Mouse (Mus musculus) adrenal gland, postnatal 36 days (tissue): ENCODE measurements at regions not wholly inside any gene's neighbourhood (a gene's known extent, or its start where the extent isn't known, plus 50 kb on each side); places are given as distances from the start of the nearest gene placed in this dataset.

Experiments used
- DNase-seq, 2 experiments: peaks; one replicate each; pipeline ENCODE4 v3.0.0; 2021; ENCODE audit warnings: mixed read lengths in 1 of 2

DNA sequence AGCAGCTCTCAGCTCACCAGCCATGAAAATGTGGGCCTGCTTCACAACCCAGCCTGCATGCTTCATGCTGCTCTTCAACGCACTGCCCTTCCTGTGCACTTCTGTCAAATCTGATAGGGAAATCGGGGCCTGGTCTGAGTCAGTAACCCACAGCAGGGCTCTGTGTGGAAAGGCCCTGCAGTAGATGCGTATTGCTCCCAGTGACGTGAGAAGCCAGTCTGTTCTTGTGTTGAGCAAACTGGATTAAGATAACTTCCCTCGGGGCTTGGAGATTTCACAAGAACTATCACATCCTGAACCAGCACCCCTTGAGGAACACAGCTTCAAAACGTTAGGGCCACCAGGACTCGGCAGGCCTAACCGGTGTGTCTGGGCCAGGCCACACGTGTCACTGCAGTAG is 106.5 kb upstream of the Klf14 start:
- DNase-seq = no peak

DNA sequence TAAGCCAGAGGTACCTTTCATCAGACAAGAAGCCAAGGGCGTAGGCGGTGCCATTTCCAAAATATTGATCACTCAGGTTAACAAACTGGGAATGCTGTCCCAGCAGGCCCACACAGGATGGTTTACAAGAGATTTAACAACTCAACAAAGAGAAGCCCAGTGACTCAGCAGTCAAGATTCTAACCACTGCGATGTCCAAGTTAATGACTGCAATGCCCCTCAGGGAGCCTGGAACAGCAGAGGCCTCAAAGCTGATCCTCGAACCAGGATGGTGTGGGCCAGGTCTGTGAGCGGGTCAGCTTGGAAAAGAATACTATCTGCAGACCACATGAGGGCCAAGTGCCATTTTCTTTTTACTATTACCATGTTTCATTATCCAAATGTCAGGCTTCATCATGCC is 108.0 kb upstream of the Klf14 start:
- DNase-seq = no peak

DNA sequence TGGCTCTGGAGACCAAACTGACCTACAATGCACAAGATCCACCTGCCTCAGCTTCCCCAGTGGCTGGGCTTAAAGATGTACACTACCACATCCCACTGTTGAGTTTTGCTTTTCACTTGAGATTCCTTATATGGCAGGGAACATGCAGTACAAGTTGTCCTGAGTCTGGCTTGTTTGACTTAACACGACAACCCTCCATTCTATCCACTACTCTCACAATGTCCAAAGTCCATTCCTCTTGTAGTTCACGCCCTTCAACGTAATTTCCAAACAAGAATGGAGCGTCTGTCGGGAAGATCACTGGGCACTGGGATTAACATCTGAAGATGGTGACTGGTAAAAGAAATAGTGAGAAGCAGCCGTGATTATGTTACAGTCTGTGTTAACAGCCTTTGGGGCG is 108.6 kb upstream of the Klf14 start:
- DNase-seq = no peak

DNA sequence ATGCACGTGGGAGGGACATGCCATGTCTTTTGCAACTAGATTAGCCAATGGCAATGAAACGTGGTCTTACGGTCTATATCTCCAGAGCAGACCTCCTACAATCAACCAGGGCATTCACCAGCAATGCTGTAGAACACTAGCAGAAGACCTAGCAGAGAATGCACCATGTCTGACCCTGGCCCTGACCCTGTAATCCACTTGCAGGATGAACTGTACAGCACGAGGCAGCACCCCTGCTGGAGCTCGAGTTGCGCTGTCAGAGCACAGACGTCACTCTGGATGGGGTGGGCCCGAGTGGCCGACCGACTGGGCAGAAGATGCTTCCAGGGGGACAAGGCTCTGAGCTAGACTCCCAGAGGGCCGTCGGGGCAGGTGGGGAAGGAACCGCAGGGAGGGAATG is 110.4 kb upstream of the Klf14 start:
- peak in 1 of 2 experiments; percentile 27 for DNase-seq

DNA sequence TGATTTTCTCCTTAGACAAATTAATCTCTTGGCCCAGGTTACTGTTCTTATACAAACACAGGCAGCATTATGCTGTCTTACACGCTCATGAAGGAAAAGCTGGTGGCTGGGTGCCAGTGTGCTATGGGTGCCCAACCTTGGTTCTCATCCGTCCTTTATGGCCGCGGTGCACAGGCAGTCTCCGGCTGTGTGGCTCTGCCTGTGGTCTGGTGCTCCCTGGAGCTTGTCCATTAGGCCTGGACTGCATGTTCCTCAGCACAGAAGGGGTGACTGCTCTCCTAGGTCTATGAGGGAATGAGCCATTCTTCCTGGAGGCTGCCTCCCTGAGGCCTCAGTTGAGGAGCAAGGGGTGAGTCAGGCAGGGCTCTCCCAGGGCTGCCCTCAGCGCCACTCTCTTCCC is 111.7 kb upstream of the Klf14 start:
- peak; percentile 32 to 44 for DNase-seq

DNA sequence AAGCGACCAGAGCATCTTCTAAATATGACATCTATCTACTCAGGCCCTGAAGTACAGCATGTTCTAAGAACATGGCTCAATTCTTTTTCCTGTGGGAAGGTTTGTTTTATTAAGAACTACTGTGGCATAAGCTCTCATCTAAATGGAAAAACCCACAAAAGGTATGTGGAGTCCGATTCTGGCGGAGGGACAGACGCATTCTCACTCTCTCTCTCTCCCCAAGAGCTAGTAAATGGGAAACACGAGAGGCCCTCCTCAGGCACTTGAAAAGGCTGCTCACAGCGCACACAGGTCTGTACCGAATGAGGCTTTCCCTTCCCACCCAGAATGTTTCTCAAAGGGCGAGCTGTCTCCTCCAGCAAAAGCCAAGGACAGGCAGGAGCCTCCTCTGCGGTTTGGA is 112.1 kb upstream of the Klf14 start:
- no peak for DNase-seq

DNA sequence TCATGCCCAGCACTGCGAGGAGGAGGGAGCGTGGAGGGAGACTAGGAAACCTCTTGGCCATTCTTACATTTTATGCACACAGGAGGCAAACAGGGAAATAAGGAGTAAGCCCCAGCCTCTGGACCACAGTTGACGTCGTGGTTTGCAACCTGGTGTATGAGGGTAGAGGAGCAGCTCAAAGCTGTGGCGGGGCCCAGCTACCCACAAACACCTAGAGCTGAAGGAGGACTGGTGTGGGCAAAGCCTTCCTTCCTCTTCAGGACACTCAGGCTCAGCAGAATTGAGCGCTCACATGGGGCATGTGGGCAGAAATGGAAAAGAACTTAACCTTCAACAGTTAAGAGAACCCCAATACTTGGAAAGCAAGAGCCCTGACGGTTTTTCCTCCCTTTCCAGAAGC is 113.2 kb upstream of the Klf14 start:
- no peak for DNase-seq

DNA sequence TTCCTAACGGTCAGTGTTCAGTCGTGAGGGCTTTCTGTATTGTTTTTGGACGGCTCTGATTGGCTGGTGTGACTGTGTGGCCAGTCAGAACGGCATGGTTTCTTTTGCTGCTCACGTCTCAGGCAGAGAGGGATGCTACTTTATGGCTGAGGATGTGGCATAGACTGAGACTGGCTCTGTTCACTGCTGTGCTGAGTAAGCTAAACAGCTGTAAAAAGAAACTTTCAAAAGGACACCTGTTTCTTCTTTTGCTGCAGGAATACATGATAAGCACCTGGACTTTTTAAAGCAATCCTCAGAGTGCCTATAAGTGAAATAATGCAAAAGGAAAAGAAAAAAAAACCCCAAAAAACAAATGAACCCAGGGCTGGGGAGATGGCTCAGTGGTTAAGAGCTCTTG is 113.7 kb upstream of the Klf14 start:
- DNase-seq = no peak

DNA sequence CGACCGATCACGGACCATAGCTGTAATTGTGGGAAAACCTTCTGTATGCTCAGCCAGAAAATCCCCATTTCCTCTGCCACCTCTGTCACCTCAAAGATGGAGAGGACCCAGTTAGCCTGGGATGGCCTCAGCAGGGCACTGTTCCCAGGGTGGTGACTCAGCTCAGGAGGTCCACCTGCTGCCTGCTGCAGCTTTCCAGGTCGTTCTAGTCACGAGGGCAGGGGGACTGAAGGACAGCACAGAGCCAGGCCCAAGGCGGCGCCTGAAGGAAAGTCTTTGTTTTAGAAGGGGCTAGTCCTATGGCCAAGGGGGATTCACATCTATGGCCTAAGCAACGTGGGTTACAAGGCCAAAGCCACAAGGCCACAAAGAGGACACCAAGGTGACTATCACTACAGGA is 114.5 kb upstream of the Klf14 start:
- peak in 1 of 2 experiments; percentile 51 for DNase-seq

DNA sequence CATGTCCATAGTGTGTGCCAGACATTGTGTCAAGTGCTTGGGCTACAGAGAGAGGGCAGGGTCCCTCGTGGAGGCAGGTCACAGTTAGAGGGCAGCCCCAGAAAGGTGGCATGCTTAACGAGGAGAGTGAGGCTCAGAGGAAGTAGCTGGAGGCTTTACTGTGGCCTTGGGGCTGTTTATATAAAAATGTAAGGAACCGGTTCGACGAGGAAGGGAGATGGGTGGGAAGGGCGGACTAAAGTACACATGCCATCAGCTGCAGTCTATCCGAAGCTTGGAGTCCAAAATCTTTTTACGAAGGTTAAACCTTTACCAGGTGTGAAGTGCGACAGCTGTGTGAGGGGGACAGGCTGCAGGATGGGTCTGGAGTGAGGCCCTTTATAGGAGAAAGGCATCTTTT is 115.5 kb upstream of the Klf14 start:
- DNase-seq = no peak

DNA sequence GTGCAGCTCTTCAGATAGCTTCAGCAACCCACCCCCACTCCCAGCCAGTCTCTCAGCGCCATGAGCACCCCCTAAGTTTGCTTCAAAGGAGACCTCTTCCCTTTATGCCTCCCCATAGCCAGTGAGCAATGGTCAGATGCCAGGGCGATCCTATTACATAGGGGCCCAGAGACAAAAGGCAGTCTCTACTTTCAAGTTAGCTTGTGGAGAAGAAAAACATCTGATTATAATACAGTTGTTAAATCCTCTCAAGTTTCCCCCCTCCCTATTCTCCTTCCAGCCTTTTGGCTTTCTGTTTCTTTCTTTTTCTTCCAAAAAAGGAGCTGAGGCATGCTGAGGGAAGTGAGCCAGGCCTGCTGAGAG is 116.3 kb upstream of the Klf14 start:
- DNase-seq = no peak

DNA sequence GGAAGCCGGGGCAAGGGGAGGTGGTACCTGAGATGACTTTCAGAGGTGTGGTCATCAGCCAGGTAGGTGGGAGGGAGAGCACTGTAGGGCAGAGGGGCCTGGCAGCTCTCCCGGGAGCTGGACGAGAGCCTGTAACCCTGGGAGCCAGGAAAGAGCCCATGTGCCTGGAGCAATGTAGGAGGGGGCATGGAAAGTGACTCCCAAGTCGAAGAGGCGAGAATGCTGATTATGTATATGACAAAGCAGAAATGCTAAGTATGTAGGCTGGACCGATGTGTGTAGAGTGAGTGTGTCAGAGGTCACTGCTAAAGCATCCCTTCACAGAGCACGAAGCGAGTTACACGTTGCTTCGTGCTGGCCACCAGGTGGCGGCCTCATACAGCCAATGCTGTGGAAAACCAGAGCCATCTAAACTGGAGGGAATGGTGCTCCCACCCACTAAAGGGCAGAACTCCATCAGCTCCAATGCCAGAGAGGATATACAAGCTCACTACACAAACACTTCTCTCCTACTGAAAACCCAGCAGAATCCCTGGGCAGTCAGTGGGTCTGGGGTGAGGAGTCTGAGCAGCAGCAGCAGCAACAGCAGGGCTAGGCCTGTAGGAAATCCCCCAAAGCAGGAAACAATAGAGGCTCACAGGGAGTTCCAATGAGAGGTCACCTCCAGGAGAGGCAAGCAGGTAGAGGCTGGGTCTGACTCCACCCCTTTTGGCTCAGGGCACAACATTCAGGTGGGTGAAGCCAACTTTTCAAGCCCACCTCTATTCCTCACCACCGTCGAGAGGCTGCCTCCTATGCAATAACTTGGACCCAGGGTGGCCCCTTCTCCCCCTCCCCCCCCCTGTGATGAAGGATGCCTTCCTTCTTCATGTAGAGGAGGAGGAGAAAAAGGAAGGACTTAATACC is 116.9 kb upstream of the Klf14 start:
- DNase-seq = peak; percentile 79 to 82

DNA sequence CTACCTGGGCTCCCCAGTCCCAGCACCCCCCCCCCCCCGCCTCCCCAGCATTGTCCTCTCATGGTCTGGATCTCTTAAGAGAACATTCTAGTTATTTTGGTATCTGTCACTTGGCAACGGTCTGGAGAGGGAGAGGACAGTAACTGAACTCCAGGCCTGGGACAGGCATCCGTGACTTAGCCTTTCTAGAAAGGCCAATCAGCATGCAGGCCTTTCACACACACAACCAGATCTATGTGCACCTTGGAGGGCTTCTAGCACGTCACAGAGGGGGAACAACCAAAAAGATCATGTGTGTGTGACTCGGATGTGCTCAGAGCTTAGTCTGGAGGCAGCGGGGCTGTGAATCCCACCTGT is 117.6 kb upstream of the Klf14 start:
- DNase-seq = no peak

DNA sequence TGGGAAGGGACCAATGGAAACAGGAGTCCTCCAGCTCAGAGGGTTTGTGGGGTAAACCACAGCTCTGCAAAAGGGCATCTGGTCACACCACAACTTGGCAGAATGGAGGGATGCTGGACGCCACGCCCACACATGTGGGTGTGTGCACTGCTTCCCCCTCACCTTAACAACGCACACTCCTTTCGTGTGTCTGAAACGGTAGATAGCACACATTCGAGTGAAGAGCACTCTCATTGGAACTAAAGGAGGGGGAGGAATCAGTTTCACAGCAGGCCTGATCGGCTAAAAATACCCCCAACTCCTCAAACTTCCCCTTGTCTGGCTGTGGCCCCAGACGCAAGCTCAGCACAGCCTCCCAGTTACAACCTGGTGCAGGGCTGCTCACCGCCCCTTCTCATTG is 118.3 kb upstream of the Klf14 start:
- no peak for DNase-seq

DNA sequence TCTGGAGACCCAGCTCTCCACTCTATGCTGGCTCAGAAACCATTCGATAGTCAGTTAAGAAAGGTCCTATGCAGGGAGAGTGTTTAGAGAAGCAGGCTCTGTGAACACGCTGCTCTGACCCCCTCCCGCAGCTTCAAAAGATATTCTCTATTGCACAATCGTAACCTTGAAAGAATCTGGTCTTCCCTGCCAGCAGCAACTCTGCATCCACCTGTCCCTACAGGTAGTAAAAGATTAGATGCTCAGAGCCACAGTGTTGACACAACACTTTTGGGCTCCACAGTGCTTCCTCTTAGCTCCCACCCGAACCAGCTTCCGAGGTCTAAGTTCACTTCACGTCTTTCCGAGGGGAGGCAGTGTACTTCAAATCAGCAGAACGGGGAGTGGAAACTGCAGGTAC is 118.9 kb upstream of the Klf14 start:
- no peak for DNase-seq

DNA sequence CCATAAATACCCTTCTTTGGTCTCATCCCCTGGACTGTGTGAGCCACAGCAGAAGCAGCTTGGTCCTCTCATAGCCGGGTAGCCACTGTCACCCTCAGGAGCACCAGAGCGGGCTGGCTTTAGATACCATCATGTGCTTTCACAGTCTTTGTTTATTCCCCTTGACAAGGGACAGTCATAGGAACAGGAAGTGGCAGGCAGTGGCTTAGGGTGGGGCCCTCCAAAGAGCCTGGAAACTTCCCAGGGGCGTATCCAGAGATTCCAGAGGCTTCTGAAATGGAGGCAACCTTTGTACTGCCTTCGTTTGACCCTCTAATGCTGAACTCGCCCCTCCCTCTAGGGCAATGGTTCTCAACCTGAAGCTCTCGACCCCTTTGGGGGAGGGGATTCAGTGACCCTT is 119.5 kb upstream of the Klf14 start:
- DNase-seq = no peak

DNA sequence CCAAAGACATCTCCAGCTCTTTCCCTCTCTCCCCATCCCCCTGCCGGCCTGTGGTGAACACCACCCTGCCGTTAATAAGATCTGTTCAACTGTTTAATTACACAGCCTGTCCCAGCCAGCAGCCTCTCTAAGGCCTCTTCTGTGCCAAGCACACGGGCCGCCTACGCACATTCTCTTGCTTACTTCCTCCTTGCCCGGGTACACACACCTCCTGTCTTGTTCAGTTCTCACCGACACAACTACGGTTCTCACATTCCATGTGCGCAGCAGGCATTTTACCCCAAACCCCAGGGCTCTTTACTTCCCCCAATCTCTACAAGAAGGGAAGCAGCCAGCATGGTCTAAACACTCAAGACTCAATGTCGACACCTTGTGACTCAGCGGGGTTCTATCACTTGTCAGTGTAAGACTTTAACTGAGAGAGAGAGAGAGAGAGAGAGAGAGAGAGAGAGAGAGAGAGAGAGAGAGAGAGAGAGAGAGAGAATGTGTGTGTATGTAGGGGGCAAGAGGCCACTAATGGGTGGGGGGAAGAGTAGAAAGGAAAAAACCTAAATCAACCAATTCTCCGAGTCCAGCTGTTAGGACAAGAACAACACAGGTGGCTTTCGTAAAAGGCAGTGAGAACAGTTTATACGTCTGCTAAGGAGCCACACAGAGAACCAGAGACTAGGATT is 120.8 kb upstream of the Klf14 start:
- no peak for DNase-seq

DNA sequence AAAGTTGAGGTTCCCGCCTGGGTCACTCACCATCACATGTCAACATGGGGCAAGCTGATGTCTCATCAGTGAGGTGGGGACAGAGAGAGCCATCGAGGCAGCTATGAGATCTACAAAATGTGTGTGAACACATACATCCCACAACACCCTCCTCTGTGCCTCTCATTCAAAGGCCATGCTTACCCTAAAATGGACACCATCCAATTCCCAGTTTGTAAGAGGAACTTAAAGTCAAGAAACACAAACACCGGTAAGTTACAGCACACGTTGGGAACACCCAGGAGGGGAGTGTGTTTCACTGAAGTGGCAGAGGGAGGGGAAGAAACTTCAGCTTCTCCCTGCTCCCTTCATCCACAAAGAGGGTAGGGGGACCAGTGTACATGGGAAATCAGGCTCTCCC is 121.4 kb upstream of the Klf14 start:
- DNase-seq = no peak

DNA sequence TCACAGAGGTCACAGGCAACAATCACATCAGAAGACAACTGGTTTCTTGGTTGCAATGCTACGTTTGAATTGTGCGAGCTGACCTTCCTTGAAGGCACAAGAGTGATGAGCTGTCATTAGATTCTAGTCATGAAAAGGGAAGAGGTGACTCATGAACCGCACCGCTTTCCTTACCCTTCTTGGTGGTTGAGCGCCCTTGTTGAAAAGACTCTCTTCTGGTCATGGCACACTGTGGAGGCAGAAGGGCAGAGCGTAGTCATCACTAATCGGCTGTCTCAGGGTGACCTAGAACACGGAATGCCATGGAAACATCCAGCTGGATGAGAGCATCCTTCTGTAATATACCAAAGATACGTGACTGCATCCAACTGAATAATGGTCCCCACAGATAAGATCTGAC is 121.8 kb upstream of the Klf14 start:
- peak in 1 of 2 experiments; percentile 48 for DNase-seq

DNA sequence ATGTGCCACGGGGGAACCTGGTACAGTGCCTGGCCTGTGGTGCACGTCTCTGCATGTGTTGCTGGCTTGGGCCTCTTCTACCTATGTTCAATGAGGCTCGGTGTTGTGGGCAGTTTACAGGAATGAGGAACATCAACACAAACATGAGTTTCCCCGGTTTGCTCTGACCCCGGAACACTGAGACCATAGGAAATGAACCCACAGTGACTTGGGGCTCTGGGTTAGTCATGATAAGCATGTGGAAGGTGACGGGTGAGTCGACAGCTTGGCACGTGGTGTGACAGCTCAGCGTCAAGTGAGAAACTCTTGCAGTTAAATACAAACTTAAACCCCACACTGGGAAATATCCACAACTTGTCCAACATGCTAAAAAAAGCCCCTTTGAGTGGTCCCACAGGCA is 122.4 kb upstream of the Klf14 start:
- no peak for DNase-seq

DNA sequence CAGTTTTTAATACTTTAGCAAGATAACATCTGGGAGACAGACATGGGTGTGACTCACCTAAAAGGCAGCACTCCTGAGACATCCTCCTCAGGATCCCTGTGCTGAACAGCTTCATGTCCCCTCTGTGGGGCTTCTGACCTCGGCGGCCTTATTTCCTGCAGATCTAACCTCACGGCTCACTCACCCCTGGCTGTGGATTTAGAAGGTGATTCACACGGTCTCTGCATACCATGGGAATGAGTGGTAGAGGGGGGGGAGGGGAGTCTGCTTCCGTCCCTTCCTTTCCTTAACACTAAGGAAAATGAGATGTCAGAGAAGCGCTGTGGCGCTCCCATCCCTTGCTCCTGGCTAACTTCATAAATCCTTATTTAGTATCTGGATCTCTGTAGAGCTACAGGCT is 123.1 kb upstream of the Klf14 start:
- DNase-seq = peak; percentile 36 to 40

DNA sequence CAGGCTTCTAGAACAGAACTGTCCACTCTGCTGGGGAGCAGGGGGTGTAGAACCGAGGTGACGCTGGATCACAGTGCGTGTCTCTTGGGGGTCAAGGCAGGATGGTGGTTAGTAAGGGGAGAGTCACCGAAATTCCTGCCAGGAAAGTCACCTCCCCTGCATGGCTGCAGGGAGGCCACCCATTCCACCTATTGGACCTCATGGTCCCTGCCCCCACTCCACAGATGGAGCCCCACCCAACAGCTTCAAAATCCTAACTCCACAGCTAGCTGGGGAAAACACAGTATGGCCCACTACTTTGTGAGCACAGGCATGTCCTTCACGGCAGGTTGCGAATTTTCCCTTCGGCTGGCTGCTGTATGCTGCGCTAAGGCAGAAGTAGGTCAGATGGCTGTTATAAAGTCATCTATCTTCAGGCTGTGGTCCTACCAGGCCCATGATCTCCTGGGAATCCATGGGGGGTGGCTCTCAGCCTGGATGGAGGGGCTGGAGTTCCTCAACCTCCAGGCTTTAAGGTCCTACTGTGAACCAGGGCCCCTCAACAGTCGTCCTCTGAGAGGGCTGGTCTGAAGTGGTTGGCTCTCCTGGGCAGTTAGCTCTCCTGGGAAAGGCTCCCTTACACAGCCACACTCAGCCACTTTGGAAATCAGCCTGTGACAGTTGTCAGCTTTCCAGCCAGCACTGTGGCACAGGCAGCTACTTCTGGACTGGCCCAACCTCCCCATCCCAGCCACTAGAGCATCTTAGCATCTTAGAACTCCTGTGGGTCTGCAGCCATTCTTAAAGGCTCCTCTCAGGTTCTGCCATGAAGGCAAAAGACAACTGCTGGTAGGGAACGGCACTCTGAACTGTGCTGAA is 124.0 kb upstream of the Klf14 start:
- peak; percentile 42 to 46 for DNase-seq

DNA sequence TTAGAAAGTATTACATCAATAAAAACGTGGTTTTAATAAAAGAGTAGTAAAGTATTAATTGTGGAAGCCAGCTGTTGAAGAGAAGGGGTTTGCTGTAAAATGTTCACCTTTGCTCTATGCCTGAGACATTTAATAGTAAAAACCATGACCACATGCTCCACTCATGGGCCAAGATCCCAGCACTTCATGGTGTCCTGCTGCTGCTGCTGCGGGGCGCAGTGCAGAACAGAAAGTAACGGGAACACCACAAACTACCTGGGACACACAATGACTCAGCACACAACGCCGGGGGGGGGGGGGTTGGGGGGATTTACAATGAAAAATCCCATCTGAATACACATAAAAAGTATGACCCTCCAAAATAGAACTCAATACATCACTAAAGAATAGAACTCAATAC is 124.8 kb upstream of the Klf14 start:
- DNase-seq = no peak
